Mouse (Mus musculus) G1E-ER4 (cell line): ENCODE data around the gene Fam49a. TPM values are rescaled to one million over a fixed set of nuclear protein-coding genes. Genes with fewer than 3 reads are reported as not detected.

Experiments
- GATA1 ChIP-seq: IDR thresholded peaks from one replicate; pipeline ENCODE4 v1.8.0; 2012; ENCODE audit warnings: low read length, inconsistent platforms
- polyA plus RNA-seq: library from polyadenylated mRNA; stranded (reverse); fragments of >175 nt; gene quantifications from 2 replicates; pipeline ENCODE4 v1.2.3, GENCODE M21; 2012

Fam49a gene
- polyA plus RNA-seq, 1 experiment, result not detected

DNA sequence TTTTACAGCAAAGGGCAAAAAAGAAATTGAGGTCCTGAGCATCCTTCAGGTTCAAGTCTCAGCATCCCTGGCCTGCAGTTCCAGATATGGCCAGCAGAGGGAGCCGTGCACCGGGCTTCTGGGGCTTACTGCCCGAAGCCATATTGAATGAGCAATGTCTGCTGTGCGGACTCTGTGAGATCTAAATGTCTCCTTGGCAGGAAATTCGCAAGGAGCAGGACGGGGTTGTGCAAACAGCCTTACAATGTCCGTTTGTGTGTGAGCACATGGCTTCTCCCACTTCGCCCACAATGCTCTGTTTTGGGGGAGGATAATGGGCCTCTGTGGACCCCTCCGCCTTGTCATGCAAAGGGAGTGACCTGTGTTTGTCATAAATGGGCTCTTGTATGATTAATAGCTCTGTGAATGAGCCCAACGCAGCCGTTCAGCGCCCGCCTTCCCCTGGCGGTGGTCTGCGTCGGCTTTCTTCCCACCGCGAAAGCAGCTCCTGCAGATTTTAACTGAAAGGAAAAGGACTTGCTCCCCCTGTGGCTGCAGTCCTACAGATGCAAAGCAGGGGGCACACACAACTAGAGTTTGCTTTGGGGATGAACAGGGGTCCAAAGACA, 61.8 kb downstream of the Fam49a start:
- TF ChIP-seq GATA1, result no peak

DNA sequence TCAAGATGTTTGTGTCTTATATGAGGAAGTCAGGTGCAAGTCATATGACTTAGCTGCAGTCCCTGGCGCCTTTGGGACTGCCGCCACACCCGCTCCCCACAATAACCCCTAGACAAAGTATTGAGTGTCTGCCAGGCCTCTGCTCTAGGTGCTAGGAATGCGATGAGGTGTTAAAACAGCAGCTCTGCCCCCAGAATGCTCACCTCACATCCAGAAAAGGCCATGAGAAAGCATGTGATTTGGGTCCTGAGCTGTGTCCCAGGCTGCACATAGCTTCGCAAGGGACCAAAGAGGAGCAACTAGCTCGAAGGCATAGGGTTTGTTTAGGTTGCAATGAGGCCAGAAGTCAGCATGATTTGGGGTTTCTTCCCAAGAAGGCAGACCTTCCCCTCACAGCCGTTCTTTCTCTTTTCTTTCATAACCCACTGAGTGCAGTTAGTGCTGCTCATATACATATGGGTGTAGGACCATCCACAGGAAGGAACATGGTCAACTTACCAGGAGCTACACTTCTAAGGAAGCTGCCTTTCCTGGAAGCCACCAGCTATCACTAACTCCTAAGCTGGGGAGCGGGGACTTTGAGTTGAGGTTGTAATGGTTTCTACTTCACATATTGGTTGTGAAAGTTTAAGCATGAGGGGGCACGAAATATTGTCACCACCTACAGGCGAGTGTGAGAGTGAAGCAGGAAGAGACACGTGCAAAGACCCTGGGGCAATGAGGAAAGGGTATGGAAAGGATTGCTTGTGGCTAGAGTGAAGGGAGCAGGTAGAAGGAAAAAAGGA, 71.8 kb downstream of the Fam49a start:
- no peak for TF ChIP-seq GATA1

- TF ChIP-seq GATA1, result no peak
Observed at GRCm38 (mm10) chr12:12334486-12334885, 72.5 kb downstream of the Fam49a start.

GRCm38 (mm10) chr12:12335566-12335965, 73.6 kb downstream of the Fam49a start:
- no peak for TF ChIP-seq GATA1

- TF ChIP-seq GATA1, result no peak
Observed at GRCm38 (mm10) chr12:12337378-12337777, 75.4 kb downstream of the Fam49a start.

- TF ChIP-seq GATA1, result no peak
Observed at GRCm38 (mm10) chr12:12343320-12343719, 81.4 kb downstream of the Fam49a start.

DNA sequence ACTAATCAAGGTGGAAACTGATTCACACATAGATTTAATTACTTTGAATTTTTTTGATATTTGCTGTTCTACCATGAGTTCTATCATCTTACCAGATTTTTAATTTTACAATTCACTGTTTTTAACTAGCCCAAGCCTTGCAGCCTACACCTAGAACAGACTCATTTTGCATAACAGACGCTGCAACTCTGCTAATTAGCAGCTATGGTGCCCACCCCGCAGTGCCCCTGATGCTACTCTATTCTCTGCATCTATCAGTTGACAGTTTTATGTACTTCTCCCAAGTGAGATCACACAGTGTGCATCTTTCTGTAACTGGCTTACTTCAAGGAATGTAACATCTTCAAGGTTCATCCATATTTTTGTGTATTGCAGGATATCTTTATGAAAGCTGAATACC, 86.7 kb downstream of the Fam49a start:
- no peak for TF ChIP-seq GATA1

DNA sequence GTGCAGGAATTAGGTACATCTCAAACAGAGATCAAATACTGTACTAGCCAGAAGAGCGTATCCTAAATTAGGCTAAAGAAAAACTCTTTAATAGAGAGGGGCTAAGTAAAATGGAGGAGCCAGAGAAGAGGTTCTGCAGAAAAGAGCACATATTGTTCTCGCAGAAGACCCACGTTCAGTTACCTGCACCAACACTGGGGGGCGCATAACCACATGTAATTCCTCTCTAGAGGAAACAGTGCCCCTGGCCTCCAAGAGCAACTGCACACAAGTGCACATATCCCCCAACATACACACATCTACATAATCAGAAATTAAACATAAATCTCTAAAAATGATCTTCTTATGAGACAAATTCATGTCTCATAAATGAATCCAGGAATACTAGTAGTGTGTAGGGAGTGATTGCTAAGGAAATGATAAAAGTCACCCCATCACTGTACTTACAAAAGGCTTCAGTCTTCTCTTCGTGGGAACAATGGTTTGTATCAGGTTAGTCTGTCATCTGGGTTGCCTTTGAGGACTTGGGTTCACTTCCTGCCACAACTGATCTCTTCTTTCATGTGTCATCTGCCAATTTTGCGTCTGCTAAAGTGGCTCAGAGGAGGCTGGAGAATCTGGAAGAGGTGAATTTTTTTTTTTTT, 87.8 kb downstream of the Fam49a start:
- TF ChIP-seq GATA1, result no peak

- no peak for TF ChIP-seq GATA1
Observed at GRCm38 (mm10) chr12:12351816-12352552, 90.0 kb downstream of the Fam49a start.

- TF ChIP-seq GATA1, result no peak
Observed at GRCm38 (mm10) chr12:12354115-12354653, 92.2 kb downstream of the Fam49a start.

GRCm38 (mm10) chr12:12356048-12356447, 94.1 kb downstream of the Fam49a start:
- TF ChIP-seq GATA1, result no peak

- no peak for TF ChIP-seq GATA1
Observed at GRCm38 (mm10) chr12:12356463-12356862, 94.5 kb downstream of the Fam49a start.

- no peak for TF ChIP-seq GATA1
Observed at GRCm38 (mm10) chr12:12356946-12357345, 95.0 kb downstream of the Fam49a start.

- TF ChIP-seq GATA1, result no peak
Observed at GRCm38 (mm10) chr12:12359923-12360322, 98.0 kb downstream of the Fam49a start.

DNA sequence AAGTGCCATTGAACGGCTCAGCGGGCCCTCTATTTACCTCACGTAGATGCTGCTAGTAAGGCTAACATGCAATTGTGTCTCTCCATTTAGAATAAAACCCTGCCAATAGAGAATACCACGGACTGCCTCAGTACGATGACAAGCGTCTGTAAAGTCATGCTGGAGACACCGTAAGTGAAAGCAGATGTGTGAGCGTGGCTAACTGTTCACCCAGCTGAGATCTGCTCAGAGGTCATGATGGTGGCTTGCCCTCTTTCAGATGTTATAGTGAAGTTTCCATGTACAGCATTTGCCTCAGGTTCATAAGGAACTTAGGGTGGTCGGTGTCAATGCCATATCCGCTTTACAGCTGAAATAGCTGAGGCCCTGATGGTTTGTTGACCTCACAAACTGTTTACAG, 100.4 kb downstream of the Fam49a start:
- no peak for TF ChIP-seq GATA1

GRCm38 (mm10) chr12:12364201-12364600, 102.3 kb downstream of the Fam49a start:
- no peak for TF ChIP-seq GATA1
